Mouse (Mus musculus): ENCODE data around the gene Sphk2.

The Sphk2 gene

GRCm38 (mm10) chr7:45723301-45723700, 5.5 kb upstream of the Sphk2 start:
- DNase-seq, result no peak

DNA sequence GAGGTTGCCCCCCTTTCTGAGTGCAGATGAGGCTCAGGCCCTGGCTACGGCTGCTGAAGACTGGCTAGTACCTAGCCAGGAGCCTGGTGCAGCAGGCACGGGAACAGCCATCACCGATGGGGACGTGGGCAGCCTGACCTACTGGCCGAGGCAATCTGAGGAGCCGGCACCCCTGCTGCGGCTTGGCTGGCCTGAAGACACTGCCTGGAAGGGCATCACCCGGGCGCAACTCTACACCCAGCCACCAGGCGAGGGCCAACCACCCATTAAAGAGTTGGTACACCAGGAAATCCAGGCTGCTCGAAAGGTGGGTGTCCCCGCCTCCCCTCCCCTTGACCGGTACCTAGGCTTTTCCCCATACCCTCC, 4.5 kb upstream of the Sphk2 start:
- DNase-seq, result no peak

- no peak for DNase-seq
These were observed 4.0 kb upstream of the Sphk2 start for GRCm38 (mm10) chr7:45721642-45722347.

- no peak for DNase-seq
These were observed 3.4 kb upstream of the Sphk2 start for GRCm38 (mm10) chr7:45721234-45721571.

DNA sequence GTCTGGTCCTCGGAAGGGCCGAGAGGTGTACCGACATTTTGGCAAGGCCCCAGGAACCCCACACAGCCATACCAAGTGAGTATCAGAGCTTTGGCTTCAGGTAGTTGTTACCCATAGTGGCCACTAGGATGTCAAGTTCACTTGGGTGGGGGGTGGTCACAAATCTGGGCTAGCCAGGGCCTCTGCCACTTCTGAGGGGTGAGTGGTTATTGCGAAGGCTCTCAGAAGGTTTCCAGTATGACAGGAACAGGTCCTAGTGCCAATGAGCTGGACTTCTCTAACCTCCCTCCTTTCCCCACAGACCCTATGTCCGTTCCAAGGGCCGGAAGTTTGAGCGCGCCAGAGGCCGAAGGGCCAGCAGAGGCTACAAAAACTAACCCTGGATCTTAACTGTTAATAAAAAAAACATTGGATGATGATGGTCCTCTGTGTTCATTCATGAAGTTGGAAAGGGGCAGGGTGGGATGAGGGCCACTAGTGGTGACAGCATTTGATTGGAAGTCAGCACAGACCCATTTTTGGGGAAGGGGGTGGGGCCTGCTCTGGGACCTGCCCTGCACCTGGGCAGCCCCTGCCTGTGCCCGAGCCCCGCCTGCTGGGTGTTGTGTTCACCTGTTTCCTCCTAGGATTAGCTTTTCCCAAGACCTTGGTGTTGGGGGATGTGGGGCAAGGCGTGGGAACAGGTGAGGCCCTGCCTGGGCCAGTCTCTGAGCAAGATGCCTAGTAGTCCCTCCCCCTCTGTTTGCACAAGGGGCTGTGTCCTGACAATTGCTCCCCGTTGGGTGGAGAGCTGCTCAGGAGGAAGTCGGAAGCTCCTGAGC, 2.8 kb upstream of the Sphk2 start, which contains the start of gene Fam83e:
Gene Fam83e (plus strand): TSS at position 800 of the 821 bp plus-strand sequence.
- DNase-seq, result peak; percentile 40

DNA sequence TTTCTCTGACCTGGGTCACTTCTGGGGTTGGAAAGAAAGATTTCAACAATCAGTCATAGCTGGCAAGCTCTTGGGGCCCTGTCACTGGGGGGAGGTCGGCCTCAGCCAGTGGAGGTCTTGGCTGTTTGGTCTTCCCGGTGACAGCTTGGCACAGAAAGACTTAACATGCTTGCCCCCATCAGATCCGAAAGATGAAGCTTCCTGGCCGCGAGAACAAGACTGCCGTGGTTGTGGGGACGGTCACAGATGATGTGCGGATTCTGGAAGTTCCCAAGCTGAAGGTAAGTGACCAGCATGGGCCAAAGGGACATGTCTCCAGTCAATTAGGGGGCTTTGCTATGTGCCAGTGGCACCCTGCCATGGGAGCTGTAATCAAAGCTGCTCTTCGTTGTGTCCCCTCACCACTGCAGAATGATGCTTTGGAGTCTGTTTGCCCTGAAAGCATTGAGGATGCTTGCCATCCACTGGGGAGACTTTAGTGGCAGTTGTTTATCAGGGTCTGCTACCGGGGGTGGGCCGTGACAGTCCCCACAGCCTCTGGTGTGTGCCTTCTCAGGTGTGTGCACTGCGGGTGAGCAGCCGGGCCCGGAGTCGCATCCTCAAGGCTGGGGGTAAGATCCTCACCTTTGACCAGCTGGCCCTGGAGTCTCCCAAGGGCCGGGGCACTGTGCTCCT, 2.1 kb upstream of the Sphk2 start:
- no peak for DNase-seq

- DNase-seq, result no peak
These were observed 1.4 kb upstream of the Sphk2 start for GRCm38 (mm10) chr7:45719180-45719579.

GRCm38 (mm10) chr7:45718331-45718730, 529 bp upstream of the Sphk2 start:
- DNase-seq, result no peak

- no peak for DNase-seq
These were observed 567 bp downstream of the Sphk2 start for GRCm38 (mm10) chr7:45716952-45717917.

DNA sequence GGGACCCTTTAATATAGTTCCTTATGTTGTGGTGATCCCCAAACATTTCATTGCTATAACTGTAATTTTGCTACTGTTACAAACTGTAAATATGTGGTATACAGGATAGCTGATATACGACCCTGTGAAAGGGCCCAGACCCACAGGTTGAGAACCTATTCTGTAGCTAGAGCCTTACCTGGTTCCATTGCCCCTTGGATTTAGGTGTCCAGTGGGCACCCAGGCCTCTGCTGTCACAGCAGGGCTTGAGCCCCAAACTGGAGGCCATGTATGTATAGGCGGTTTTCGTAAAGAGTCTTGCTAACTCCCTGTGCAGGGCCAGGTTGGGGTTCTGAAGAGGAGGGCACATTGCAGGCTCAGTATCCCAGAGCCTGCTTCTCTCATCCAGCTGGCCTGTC, 1.3 kb downstream of the Sphk2 start:
- no peak for DNase-seq

DNA sequence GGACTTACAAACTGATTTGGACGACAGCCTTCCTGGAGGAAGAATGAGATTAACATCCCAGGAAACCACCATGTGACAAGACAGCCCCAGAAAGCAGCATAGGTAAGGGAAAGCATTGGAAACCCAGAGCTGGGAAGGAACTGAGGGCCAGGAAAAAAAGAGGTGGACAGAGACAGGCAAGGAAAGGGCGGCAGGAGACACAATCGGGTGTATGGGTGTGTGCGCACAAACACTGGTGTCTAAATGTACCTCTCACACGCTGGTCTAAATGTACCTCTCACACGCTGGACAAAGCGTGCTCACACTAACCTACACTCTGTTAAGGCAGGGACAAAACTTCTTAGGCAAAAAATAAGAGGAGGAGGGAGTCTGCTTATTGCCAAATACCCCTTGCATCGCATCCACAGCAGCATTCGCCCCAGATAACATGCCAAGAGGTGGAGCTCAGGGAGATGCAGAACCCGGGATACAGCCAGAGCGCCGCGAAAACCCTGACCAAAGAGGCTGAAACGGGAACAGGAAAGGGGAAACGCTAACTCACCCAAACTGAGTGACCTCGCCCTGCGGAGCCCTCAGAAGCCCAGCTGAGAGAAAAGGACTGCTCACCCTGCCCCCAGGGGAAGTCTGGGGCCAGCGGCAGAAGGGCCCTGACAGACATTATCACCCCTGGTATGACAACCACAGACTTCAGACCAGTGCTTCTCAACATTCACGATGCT, 1.9 kb downstream of the Sphk2 start:
- peak; percentile 27 for DNase-seq

- DNase-seq, result peak; percentile 99
These were observed 2.6 kb downstream of the Sphk2 start, which contains the start of gene Rpl18 for GRCm38 (mm10) chr7:45715090-45715708. Gene Rpl18, plus strand, starts transcription at chr7:45715457.

- DNase-seq, result peak; percentile 58
These were observed 3.1 kb downstream of the Sphk2 start for GRCm38 (mm10) chr7:45714630-45715089.

DNA sequence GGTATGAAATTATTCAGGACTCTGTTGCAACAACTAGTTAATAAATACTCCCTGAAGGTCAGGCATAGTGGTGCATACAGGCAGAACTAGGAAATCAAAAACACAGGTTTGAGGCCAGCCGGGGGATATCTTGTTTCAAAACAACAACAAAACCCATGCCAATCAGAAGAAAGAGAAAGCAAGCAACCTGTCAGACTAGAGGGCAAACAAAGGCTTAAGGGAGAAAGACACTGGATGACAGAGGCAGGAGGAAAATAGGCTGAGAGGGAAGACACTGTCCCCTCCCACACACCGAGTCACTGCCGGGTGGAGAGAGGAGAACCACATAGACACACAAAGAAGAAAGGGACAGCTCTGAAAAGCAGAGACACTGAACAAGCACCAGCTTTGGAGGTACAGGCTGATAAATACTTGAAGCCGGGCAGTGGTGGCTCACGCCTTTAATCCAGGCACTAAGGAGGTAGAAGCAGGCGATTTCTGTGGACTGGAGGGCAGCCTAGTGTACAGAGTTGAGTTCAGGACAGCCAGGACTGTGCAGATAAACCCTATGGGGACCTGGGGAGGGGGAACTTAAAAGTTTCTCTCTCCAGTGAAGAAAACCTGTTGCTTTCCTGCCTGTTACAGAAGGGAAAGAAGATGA, 3.8 kb downstream of the Sphk2 start:
- DNase-seq, result no peak

DNA sequence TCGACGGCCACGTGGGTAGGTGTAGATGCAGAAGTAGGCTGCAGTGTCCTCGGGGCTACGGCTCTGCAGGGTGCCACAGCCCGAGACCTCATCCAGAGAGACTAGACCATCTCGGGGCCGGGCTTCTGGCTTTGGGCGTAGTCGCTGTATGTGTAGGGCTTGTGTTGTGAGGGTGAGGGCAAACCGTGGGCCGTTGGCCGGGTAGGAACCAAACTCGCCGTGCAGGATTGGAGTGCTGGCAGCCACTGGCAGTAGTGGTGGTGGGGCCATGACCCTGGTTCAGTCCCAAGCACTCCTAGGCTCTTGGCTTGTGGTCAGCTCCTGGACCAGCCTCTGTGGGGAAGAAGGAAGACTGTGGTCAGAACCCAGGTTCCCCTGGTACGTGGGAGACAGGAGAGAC, 4.4 kb downstream of the Sphk2 start:
- DNase-seq, result no peak

GRCm38 (mm10) chr7:45712022-45712757, 5.6 kb downstream of the Sphk2 start:
- DNase-seq, result peak; percentile 82

GRCm38 (mm10) chr7:45711316-45712021, 6.3 kb downstream of the Sphk2 start:
- no peak for DNase-seq

DNA sequence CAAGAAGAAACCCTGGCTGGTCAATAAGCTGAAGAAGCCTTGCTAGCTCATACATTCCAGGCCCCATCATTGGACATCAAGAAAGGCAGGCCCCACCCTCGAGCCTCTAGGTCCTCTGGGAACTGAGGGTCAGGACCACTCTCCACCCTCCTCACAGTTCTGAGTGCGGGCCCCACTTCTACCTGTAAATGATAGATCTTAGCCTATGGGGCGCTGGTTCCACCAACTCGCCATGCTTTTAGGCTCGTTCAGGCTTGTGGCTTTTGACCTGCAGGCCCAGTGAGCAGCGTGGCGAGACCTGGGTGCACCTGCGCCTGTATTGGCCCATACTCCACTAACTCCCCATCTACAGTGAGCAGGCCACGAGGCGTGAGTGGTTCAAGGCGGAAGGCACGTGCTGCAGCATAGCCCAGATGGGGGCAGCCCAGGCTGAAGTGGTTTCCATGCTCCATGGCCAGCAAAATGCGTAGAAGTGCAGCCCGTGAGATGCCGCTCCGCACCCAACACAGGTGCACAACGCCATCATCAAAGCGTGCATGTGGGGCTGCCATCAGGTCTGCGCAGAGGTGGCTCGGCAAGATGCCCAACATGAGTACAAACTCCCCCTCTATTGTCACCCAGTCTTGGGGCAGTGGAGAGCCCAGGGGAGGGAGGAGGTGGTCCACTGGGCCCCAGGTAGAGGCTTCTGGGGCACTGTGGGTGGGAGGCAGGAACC, 7.2 kb downstream of the Sphk2 start:
- DNase-seq, result no peak
